Mouse (Mus musculus) testis, adult 10 weeks (tissue): ENCODE data around the gene Pid1. TPM values are rescaled to one million over a fixed set of nuclear protein-coding genes. Genes with fewer than 3 reads are reported as not detected.

Experiments used
- polyA plus RNA-seq: library from polyadenylated mRNA; stranded (reverse); fragments of 350-450 nt; fragmentation: Illumina TruSeq; extraction: RNeasy Lipid Tissue Mini Kit (QIAGEN cat#74804); gene quantifications from one replicate; pipeline ENCODE4 v1.2.3, GENCODE M21; 2014; ENCODE audit warnings: low read depth, low replicate concordance

Pid1 gene
- 2.8 TPM for polyA plus RNA-seq

DNA sequence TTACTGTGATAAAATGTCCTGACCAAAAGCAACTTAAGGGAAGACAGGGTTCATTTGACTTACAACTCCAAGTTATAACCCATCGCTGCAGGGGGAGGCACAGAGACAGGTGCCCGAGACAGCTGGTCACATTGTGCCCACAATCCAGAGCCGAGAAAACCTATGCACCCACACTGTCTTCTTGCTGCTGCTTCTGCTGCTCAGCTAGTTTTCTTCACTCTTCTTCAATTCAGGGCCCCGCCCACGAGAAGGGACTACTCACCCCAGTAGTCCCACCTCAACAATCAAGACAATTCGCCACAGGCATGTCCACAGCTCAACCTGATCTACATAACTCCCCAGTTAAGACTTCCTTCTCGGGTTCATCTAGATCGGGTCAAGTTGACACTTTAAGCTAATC, at the start of gene Pid1:
Gene Pid1, minus strand, starts transcription at position 214 of the 400 bp plus-strand sequence.

